In the genomic region with DNA sequence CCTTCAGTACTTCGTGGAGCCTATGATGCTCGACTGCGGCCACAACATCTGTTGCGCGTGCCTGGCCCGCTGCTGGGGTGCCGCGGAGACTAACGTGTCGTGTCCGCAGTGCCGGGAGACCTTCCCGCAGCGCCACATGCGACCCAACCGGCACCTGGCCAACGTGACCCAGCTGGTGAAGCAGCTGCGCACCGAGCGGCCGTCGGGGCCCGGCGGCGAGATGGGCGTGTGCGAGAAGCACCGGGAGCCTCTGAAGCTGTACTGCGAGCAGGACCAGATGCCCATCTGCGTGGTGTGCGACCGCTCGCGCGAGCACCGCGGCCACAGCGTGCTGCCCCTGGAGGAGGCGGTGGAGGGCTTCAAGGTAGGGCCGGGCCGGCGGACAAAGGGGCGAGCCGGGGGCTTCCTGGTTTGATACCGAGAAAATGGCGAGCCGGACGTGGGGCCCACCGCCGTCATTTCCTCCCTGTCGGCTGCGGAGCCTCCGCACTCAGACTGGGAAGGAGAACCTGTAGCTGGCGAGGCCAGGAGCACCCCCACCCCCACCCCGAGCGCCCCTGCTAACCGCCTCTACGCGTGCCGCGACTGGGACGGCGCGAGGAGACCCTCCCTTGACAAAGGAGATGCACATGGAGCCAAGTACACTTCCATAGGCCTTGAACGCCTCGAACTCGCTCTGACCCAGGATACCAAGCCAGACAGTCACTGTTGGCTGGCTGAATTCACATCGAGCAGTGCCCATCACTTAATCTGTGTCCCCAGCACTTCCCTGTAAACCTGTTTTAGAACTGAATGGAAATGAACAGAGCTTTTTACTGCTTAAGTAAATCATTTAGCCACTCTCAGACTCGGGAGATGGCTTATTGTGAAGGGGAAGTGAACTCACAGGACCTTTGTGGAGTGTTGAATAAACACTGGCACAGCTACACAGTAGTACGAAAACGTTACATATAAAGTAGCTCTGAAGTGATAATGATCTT, we compare ENCODE assay signal across 8 mouse cellular contexts. TPM values are rescaled to one million over a fixed set of nuclear protein-coding genes. Genes with fewer than 3 reads are reported as not detected.
A peak's percentile ranks its signal among the peaks of the same experiment; 100 is the strongest.
DNase-seq lines count a peak whose midpoint lies in the region; ATAC-seq and TF ChIP-seq lines count a peak whose summit lies in the region.

No protein-coding gene starts in this region.

- WGBS in intestine, embryonic 14.5 days, result under 1% methylated on average over 67 of the region's 71 CpGs
- 1% methylated on average over 71 of the region's 71 CpGs for WGBS in liver, postnatal 0 days (ENCODE audit: insufficient replicate concordance)
- under 1% methylated on average over 70 of the region's 71 CpGs for WGBS in neural tube, embryonic 11.5 days
- WGBS in thymus, adult 2 months, result under 1% methylated on average over 71 of the region's 71 CpGs

- peak; percentile 68 for DNase-seq in 416B (ENCODE audit: low read depth)
- DNase-seq in MN1 (ENCODE audit: low spot score), result peak; percentile 65
- DNase-seq in cerebellum, postnatal 14 days, result peak; percentile 69 to 79
- peak; percentile 33 to 60 for DNase-seq in gastrocnemius, adult 8-10 months (ENCODE audit: low spot score in 2 of 2)
- peak; percentile 79 for DNase-seq in intestine, embryonic 14.5 days (ENCODE audit: low spot score)
- DNase-seq in liver, postnatal 0 days, result peak; percentile 71
- peak; percentile 71 for DNase-seq in neural tube, embryonic 11.5 days (ENCODE audit: low spot score)
- peak; percentile 83 for DNase-seq in thymus, adult 2 months

- peak overlapping the region; percentile 100 for H3K4me3 ChIP-seq in intestine, embryonic 14.5 days (ENCODE audit: low read depth, low read length)
- H3K4me3 ChIP-seq in liver, postnatal 0 days (ENCODE audit: low read depth, low read length), result peak overlapping the region; percentile 91
- H3K4me3 ChIP-seq in neural tube, embryonic 11.5 days (ENCODE audit: low read depth, low read length), result peak overlapping the region; percentile 98
- peak overlapping the region; percentile 93 for H3K4me3 ChIP-seq in thymus, adult 2 months (ENCODE audit: control insufficient read depth, insufficient read depth, low read length)

- TF ChIP-seq POLR2A in thymus, adult 2 months (IDR thresholded peaks at IDR 0.05; ENCODE audit: control insufficient read depth, extremely low read depth, insufficient read depth, low read length, poor library complexity), result 0 out of 2 replicates have a peak, but pooled peaks have one; percentile 28

- ATAC-seq in intestine, embryonic 14.5 days (replicated peaks; ENCODE audit: low FRiP score, low TSS enrichment, low read depth), result peak; percentile 32
- peak; percentile 44 for ATAC-seq in liver, postnatal 0 days
- peak; percentile 51 for ATAC-seq in neural tube, embryonic 11.5 days (ENCODE audit: insufficient read depth, low FRiP score, low TSS enrichment)

- H3K9ac ChIP-seq in intestine, embryonic 14.5 days (ENCODE audit: low read length), result peak overlapping the region; percentile 95
- H3K9ac ChIP-seq in liver, postnatal 0 days (replicated peaks), result peak overlapping the region; percentile 80
- H3K9ac ChIP-seq in neural tube, embryonic 11.5 days (ENCODE audit: low read length), result peak overlapping the region; percentile 90

- 0 out of 2 replicates have a peak, but pooled peaks have one; percentile 4 for TF ChIP-seq CTCF in liver, postnatal 0 days (IDR thresholded peaks at IDR 0.05; ENCODE audit: low read depth)
- no peak for TF ChIP-seq CTCF in thymus, adult 2 months (IDR thresholded peaks at IDR 0.05; ENCODE audit: borderline replicate concordance, control insufficient read depth, extremely low read depth, insufficient read depth, low read length, poor library complexity)

- H3K36me3 ChIP-seq in intestine, embryonic 14.5 days (ENCODE audit: control insufficient read depth, insufficient read depth, low read length), result peaks cover 44% of the 10 kb centered on the region
- peaks cover 25% of the 10 kb centered on the region for H3K36me3 ChIP-seq in liver, postnatal 0 days (replicated peaks; ENCODE audit: insufficient read depth, low read length)
- peaks cover 12% of the 10 kb centered on the region for H3K36me3 ChIP-seq in neural tube, embryonic 11.5 days (ENCODE audit: control insufficient read depth, insufficient read depth, low read length)
- H3K36me3 ChIP-seq in thymus, adult 2 months (ENCODE audit: control insufficient read depth, insufficient read depth, low read length), result peaks cover 29% of the 10 kb centered on the region

- H3K9me3 ChIP-seq in intestine, embryonic 14.5 days (ENCODE audit: control insufficient read depth, low read length), result no peaks in the 10 kb centered on the region
- no peaks in the 10 kb centered on the region for H3K9me3 ChIP-seq in liver, postnatal 0 days (ENCODE audit: low read length)
- H3K9me3 ChIP-seq in neural tube, embryonic 11.5 days (ENCODE audit: control insufficient read depth, low read length), result no peaks in the 10 kb centered on the region

- H3K27ac ChIP-seq in intestine, embryonic 14.5 days (ENCODE audit: low read depth), result peak overlapping the region; percentile 96
- H3K27ac ChIP-seq in liver, postnatal 0 days (ENCODE audit: low read depth), result peak overlapping the region; percentile 94
- H3K27ac ChIP-seq in neural tube, embryonic 11.5 days (ENCODE audit: low read depth, low read length), result peak overlapping the region; percentile 89
- peak overlapping the region; percentile 61 for H3K27ac ChIP-seq in thymus, adult 2 months (ENCODE audit: control insufficient read depth, insufficient read depth, low read length)

- TF ChIP-seq EP300 in liver, postnatal 0 days (IDR thresholded peaks at IDR 0.05; ENCODE audit: low read depth), result no peak

- H3K4me1 ChIP-seq in intestine, embryonic 14.5 days (replicated peaks; ENCODE audit: control insufficient read depth, insufficient read depth, low read length), result peaks cover 19% of the 10 kb centered on the region
- peaks cover 32% of the 10 kb centered on the region for H3K4me1 ChIP-seq in liver, postnatal 0 days (ENCODE audit: insufficient read depth)
- H3K4me1 ChIP-seq in neural tube, embryonic 11.5 days (ENCODE audit: control insufficient read depth, insufficient read depth, low read length), result peaks cover 11% of the 10 kb centered on the region; the same call in 1 of the 2 replicates
- H3K4me1 ChIP-seq in thymus, adult 2 months (replicated peaks; ENCODE audit: control insufficient read depth, insufficient read depth, low read length), result peaks cover 12% of the 10 kb centered on the region

- H3K27me3 ChIP-seq in intestine, embryonic 14.5 days (replicated peaks; ENCODE audit: control insufficient read depth, insufficient read depth, low read length), result no peaks in the 10 kb centered on the region
- H3K27me3 ChIP-seq in liver, postnatal 0 days (ENCODE audit: insufficient read depth, low read length), result no peaks in the 10 kb centered on the region
- no peaks in the 10 kb centered on the region for H3K27me3 ChIP-seq in neural tube, embryonic 11.5 days (ENCODE audit: control insufficient read depth, insufficient read depth, low read length)
- H3K27me3 ChIP-seq in thymus, adult 2 months (ENCODE audit: control insufficient read depth, insufficient read depth, low read length), result no peaks in the 10 kb centered on the region

- H3K4me2 ChIP-seq in intestine, embryonic 14.5 days (ENCODE audit: low read length), result peak overlapping the region; percentile 86
- H3K4me2 ChIP-seq in liver, postnatal 0 days (ENCODE audit: low read depth, low read length), result peak overlapping the region; percentile 92
- H3K4me2 ChIP-seq in neural tube, embryonic 11.5 days (ENCODE audit: low read depth), result peak overlapping the region; percentile 90

RNA-seq across cellular contexts. Expression of gene Trim27, which starts 1.6 kb away (rescaled TPM):
- total RNA-seq in gastrocnemius, adult 8-10 months (2022), result 10 to 100 TPM; 22.7 to 27.5 (median 25.3) TPM
- polyA plus RNA-seq in intestine, embryonic 14.5 days (2014; fragmentation: Nextera tagmentation; extraction: Ambion mirVana), result 167 and 169 TPM in 2 replicates
- 36.5 and 36.7 TPM in 2 replicates for polyA plus RNA-seq in liver, postnatal 0 days (2015; fragmentation: Nextera tagmentation; extraction: Ambion mirVana)
- polyA plus RNA-seq in neural tube, embryonic 11.5 days (2014; fragmentation: Nextera tagmentation; extraction: Ambion mirVana), result 150 and 160 TPM in 2 replicates
- polyA plus RNA-seq in thymus, adult 2 months (2012; rRNA removed), result 131 and 200 TPM in 2 replicates

RNA-seq across cellular contexts. Expression of gene Olfr1368, which starts 35.2 kb away (rescaled TPM):
- not detected for total RNA-seq in gastrocnemius, adult 8-10 months (2022)
- not detected in 2 replicates for polyA plus RNA-seq in intestine, embryonic 14.5 days (2014; fragmentation: Nextera tagmentation; extraction: Ambion mirVana)
- polyA plus RNA-seq in liver, postnatal 0 days (2015; fragmentation: Nextera tagmentation; extraction: Ambion mirVana), result not detected in 2 replicates
- polyA plus RNA-seq in neural tube, embryonic 11.5 days (2014; fragmentation: Nextera tagmentation; extraction: Ambion mirVana), result not detected in 2 replicates
- not detected in 2 replicates for polyA plus RNA-seq in thymus, adult 2 months (2012; rRNA removed)

RNA-seq across cellular contexts. Expression of gene Olfr263, which starts 51.4 kb away (rescaled TPM):
- not detected for total RNA-seq in gastrocnemius, adult 8-10 months (2022)
- polyA plus RNA-seq in intestine, embryonic 14.5 days (2014; fragmentation: Nextera tagmentation; extraction: Ambion mirVana), result not detected in 2 replicates
- polyA plus RNA-seq in liver, postnatal 0 days (2015; fragmentation: Nextera tagmentation; extraction: Ambion mirVana), result not detected in 2 replicates
- polyA plus RNA-seq in neural tube, embryonic 11.5 days (2014; fragmentation: Nextera tagmentation; extraction: Ambion mirVana), result not detected in 2 replicates
- not detected in 2 replicates for polyA plus RNA-seq in thymus, adult 2 months (2012; rRNA removed)

Comparison
In these comparisons a context has a peak if more than half of its experiments do, and no peak if none do; other contexts are left out.
1. Peak in every context shown above with its lines: DNase-seq, ATAC-seq, H3K4me3 ChIP-seq and H3K27ac ChIP-seq.